Mouse (Mus musculus): Measurements from ENCODE around the gene Prpf38a. TPM values are rescaled to one million over a fixed set of nuclear protein-coding genes. Genes with fewer than 3 reads are reported as not detected.

The Prpf38a gene
- polyA plus RNA-seq, 1 experiment from 2014 or later, result 64.1 TPM

Other genes with a start within 250 kb of the Prpf38a start
- gene Shisal2a, start 196.0 kb downstream of the Prpf38a start, polyA plus RNA-seq (2014; fragmentation: Nextera tagmentation; extraction: Ambion mirVana), result 1.3 and 2.2 TPM in 2 replicates
- 58.8 and 60.8 TPM in 2 replicates for gene Gpx7, start 172.4 kb downstream of the Prpf38a start, polyA plus RNA-seq (2014; fragmentation: Nextera tagmentation; extraction: Ambion mirVana)
- 48.5 and 56.1 TPM in 2 replicates for gene Tut4, start 119.9 kb downstream of the Prpf38a start, polyA plus RNA-seq (2014; fragmentation: Nextera tagmentation; extraction: Ambion mirVana)
- 9.0 and 9.3 TPM in 2 replicates for gene Orc1, start 87 bp upstream of the Prpf38a start, polyA plus RNA-seq (2014; fragmentation: Nextera tagmentation; extraction: Ambion mirVana)
- 16.1 and 18.7 TPM in 2 replicates for gene Cc2d1b, start 40.6 kb upstream of the Prpf38a start, polyA plus RNA-seq (2014; fragmentation: Nextera tagmentation; extraction: Ambion mirVana)
- 1.1 and 1.6 TPM in 2 replicates for gene 3110021N24Rik, start 140.3 kb upstream of the Prpf38a start, polyA plus RNA-seq (2014; fragmentation: Nextera tagmentation; extraction: Ambion mirVana)
- 2.2 and 4.4 TPM in 2 replicates for gene Zfyve9, start 201.5 kb upstream of the Prpf38a start, polyA plus RNA-seq (2014; fragmentation: Nextera tagmentation; extraction: Ambion mirVana)